Mouse (Mus musculus) Patski (cell line): ENCODE results near the gene Shisal2a. TPM values are rescaled to one million over a fixed set of nuclear protein-coding genes. Genes with fewer than 3 reads are reported as not detected.

Experiments used
- ATAC-seq: fragments of 100-300 bp; one replicate; pipeline ENCODE4 v1.8.0; 2021
- CTCF ChIA-PET: fragments of 350-600 bp; sonication (Branson Sonifier 250); formaldehyde crosslinking; loops from one replicate; lab custom pipeline; 2022; ENCODE audit warnings: inconsistent platforms; lab: Charles Lee
- POLR2A ChIA-PET: fragments of 350-600 bp; sonication (Branson Sonifier 250); formaldehyde crosslinking; loops from one replicate; lab custom pipeline; 2022; ENCODE audit warnings: antibody characterized with exemption, inconsistent platforms; lab: Charles Lee
- DNase-seq: peaks from one replicate; pipeline ENCODE4 v3.0.0-alpha.2; 2011; ENCODE audit warnings: low read depth, low spot score
- H3K27me3 ChIP-seq: fragments of 371-371 bp; one replicate; pipeline ENCODE4 v1.5.1; 2021
- CTCF ChIP-seq: fragments of 100-300 bp; IDR thresholded peaks from one replicate; pipeline ENCODE4 v1.5.1; 2021
- in situ Hi-C: fragments of 300-500 bp; cut with MboI; formaldehyde crosslinking; loops from 3 replicates; pipeline ENCODE4 v1.11.1; 2018; ENCODE audit warnings: low pct_unique_long_range_greater_than_20kb, mixed read lengths
- polyA plus RNA-seq: library from polyadenylated mRNA; unstranded; gene quantifications from one replicate; pipeline ENCODE4 v1.2.3, GENCODE M21; 2021

The Shisal2a gene
- polyA plus RNA-seq, 1 experiment from 2014 or later = not detected

DNA sequence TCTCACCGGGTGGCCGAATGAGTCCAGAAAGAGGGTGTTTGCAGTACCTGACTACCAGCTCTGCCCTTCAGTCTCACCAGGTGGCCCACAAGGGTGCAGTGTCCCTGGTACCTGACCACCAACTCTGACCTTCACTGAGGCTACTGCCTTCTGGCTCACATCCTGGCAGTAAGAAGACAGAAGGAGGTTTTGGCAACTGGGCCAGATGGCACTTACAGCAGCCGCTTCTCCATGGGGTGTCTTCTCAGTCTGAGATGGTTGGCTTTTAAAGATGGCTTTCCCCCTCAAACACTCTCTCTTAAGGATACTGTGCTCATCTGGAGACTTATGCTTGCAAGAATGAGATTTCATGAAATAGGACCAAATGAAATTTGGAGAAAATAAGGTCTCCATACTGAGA, 3.7 kb downstream of the Shisal2a start:
- no peak for ATAC-seq
- H3K27me3 ChIP-seq = no peaks in the 10 kb centered on the region
- CTCF ChIA-PET = no interaction called here
- DNase-seq = no peak
- in situ Hi-C loops = no loop called here
- no peak for TF ChIP-seq CTCF
- POLR2A ChIA-PET = interaction anchor here (1.2 kb wide), 1 partner anchor 10 kb away, joined by 5 read pairs; no protein-coding TSS in a partner anchor

DNA sequence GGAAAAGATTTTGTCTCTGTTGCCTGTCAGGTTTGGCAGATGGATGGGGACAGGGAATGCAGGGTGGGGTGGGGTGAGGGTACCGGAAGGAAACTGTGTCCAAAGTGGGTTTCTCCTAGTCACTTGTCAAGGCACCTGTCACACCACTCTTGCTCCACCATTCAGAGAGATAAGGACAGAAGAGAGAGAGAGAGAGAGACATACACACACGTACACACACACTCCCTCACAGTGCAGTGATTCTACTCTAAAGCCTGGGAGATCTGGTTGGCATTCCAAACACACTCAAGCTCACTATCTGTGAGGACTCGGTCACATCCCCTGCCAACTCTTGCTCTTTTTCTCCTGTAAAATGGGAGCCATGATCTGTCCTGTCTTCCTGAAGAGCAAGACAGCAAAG, 11.0 kb downstream of the Shisal2a start:
- POLR2A ChIA-PET = interaction anchor here (0.8 kb wide), 1 partner anchor 15 kb away, joined by 3 read pairs; no protein-coding TSS in a partner anchor
- DNase-seq = no peak
- TF ChIP-seq CTCF = no peak
- ATAC-seq = no peak
- CTCF ChIA-PET = no interaction called here
- no peaks in the 10 kb centered on the region for H3K27me3 ChIP-seq
- in situ Hi-C loops = no loop called here

DNA sequence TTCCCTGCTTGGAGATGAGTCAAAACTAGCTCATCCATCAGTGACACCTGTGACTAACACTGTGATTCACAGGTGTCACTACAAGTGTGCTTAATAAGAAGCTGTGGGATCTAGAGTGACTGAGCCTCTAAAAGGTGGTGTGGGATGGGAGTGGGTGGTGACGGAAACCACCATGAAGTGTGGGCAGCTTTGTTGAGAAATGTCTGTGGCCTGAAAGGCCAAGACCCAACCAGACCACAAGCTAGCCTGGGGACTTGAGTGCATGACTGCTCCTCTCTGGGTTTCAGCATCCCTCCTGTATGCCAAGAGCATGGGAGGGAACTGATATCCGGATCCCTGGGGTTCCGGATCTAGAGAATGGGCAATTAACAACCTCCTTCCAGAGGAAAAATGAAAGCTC, 11.7 kb downstream of the Shisal2a start:
- in situ Hi-C loops = no loop called here
- no peak for DNase-seq
- no peak for ATAC-seq
- no peaks in the 10 kb centered on the region for H3K27me3 ChIP-seq
- ChIA-PET POLR2A (interaction anchor here (0.5 to 0.8 kb wide), 2 partner anchors 14 to 255 kb away, joined by 3 to 6 read pairs; no protein-coding TSS in a partner anchor), CTCF (no interaction called here)
- no peak for TF ChIP-seq CTCF

DNA sequence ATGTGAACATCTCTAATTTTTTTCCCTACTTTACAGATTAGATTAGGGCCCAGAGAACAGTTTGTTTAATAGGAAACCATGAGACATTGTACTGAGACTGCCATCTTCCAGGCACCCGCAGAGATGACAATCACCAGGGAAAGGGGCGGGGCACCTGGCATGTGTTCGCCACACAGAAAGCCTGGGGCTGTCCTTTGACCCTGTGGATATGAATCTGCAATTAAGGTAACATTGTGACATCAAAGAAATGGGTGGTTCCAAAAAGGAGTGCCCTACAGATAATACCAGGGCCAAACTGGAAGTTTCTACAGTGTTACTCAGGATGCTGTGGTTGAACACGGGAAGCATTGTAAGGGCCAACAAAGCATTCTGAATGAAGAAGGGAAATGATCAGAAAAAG, 12.7 kb downstream of the Shisal2a start:
- ATAC-seq (no peak), DNase-seq (no peak)
- CTCF ChIA-PET = no interaction called here
- POLR2A ChIA-PET = no interaction called here
- TF ChIP-seq CTCF = no peak
- no peaks in the 10 kb centered on the region for H3K27me3 ChIP-seq
- in situ Hi-C loops = no loop called here

DNA sequence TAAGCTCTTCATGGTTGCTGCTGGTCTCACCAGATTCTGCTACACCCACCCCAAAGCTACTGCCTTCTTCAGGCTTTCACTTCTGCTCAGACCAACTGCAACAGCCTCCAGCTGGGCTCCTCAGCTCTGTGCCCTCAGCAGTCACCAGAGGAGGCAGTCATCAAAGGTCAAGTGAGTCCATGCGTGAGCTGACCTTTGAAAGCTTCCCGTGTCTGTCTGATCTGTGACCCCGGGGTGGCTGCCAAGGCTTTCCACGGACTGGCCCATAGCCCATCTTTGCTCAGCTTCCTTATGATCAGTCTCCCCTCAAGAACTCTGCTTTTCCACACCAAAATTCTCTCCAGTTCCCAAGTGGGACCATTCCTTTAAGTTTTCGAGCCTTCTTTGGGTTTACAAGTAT, 13.9 kb downstream of the Shisal2a start:
- DNase-seq (no peak), ATAC-seq (no peak)
- no peaks in the 10 kb centered on the region for H3K27me3 ChIP-seq
- ChIA-PET CTCF (interaction anchor here (1.3 kb wide), 1 partner anchor 10 kb away, joined by 3 read pairs; no protein-coding TSS in a partner anchor), POLR2A (interaction anchor here (0.6 to 1.3 kb wide), 3 partner anchors 10 to 1433 kb away, joined by 3 to 5 read pairs (median 4); no protein-coding TSS in a partner anchor)
- in situ Hi-C loops = no loop called here
- no peak for TF ChIP-seq CTCF

DNA sequence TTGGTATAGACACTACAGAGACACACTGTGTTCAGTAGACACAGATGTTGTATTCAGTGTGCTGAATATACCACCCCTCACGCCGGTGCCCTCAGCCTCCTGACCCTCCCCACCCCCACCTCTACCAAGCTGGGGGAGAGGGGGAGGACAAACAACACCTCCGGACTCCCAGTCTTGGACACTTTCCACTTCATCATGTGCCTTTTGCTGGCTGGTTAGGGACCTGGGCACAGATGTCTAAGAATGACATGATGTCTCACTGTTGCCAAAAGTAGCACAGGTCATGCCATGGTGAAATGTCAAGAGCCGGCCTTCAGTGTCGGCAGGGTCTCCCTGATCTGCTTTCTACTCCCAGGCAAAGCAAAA, 19.1 kb downstream of the Shisal2a start:
- DNase-seq (no peak), ATAC-seq (no peak)
- no peak for TF ChIP-seq CTCF
- no peaks in the 10 kb centered on the region for H3K27me3 ChIP-seq
- ChIA-PET POLR2A (no interaction called here), CTCF (no interaction called here)
- in situ Hi-C loops = no loop called here

DNA sequence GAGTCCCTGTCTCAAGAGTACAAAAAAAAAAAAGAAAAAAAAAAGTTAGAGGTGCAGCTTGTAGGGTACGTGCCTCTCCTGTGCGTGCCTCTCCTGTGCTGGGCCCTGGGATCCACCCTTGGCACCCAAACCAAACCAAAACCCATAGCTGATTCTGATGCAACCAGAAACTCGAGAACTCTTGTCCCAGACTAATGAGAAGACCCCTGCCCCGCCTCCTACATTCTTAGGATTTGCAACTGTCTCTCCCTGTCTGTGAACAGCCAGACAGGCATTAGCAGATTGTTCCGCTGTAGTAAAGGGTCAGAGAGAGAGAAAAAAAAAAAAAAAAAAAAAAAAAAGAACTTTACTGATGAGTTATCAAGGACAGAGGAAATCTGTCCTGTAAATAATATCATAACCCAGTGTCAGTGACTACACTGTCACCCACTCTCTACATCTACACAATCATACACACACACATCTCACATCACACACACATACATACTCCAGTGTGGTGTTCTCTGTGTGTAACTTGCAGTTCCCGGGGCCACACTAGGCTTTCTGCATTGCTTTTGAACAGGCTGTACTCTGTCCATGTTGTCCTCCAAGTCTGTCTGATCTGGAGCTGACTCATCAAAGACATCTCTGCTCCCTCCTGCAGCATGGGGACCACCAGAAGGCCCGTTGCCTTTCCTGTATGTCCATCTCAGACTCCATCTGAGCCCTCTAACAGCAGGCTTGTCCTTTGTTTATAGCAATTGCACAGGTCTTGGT, 19.6 kb downstream of the Shisal2a start:
- TF ChIP-seq CTCF = no peak
- no peak for DNase-seq
- no peak for ATAC-seq
- no peaks in the 10 kb centered on the region for H3K27me3 ChIP-seq
- POLR2A ChIA-PET = no interaction called here
- CTCF ChIA-PET = interaction anchor here (1.1 kb wide), 1 partner anchor 9 kb away, joined by 3 read pairs; no protein-coding TSS in a partner anchor
- in situ Hi-C loops = no loop called here

DNA sequence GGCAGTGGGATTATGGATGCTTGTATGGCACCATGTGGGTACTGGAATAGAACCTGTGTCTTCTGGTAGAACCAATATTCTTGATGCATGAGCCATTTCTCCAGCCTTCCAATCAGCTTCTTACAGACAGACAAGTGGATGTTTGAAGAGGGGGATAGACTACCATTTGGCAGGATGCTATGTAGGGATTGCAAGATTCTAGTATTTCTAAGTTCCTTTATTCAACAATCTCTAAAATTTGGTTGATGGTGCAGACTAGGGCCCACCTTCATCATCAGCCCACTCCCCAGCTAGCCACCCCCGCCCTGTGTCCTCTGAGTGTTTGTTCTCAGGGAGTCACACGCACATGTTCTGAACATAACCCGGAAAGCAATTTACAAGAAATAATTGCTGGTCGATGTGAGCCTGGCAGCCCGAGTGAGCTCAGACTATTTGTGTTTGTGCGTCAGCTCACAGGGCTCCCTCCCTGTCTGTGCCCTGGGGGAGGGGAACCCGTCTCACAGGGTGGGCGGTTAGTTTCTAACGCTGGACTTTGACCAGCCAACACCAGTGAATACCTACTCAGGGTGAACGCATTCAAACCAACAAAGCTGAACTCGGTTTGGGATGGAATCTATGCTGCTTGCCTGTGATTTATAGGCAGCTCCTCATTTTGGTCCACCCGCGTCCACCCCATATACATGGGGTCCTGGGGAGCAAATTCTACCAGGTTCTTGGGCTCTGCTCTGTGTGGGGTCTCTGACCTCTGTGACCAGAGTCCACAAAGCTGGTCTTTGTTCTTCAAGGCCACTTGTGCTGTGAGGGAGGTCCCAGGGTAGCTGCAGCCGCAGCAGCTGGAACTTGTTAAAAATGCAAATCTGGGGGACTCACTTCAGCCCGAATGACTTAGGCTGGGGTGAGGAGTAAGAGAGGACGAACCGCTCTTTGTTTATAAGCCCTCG, 20.6 kb downstream of the Shisal2a start:
- POLR2A ChIA-PET = interaction anchor here (0.5 to 1.3 kb wide), 2 partner anchors 14 to 122 kb away, joined by 3 to 4 read pairs; no protein-coding TSS in a partner anchor
- CTCF ChIA-PET = interaction anchor here (1.1 kb wide), 2 partner anchors 10 to 456 kb away, joined by 3 read pairs; no protein-coding TSS in a partner anchor
- ATAC-seq (no peak), DNase-seq (no peak)
- H3K27me3 ChIP-seq = no peaks in the 10 kb centered on the region
- no peak for TF ChIP-seq CTCF
- in situ Hi-C loops = no loop called here

DNA sequence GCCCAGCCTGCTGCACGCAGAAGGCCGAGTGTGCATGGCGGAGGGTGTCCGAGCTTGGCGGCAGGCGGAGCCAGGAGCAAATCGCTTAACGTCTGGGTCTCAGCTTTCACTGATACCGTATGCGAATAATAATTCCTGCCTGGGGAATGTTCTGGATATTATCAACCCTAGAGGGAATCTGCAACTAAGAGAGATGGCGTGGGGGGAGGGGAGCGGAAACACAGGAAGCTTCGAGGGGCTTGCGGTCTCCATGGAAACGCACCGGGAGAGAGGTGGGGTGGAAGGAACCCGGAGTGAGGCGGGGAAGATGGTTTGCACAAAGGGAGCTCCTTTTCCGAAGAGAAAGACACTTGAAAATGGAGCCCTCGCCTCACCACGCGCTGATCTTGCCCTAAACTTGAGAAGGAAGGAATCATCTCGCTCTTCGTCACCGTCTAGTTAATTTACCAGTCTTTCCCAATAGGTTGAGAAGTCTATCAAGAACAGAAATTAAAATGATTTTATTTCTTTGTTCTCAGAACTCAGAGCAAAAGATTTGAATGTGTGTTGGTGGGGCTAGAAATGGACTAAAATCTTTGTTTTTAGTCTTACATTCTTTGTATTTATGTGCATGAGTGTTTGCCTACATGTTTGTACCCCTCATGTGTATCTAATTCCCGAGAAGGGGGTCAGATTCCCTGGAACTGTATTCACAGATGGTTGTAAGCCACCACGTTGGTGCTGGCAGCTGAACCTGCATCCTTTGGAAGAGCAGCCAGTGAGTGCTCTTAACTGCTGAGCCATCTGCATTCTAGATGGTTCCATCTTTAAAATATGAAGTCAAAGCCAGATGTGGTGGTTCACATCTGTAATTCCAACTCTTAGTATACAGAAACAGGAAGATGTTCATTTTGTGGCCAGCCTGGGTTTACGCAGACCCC, 22.8 kb downstream of the Shisal2a start:
- DNase-seq (no peak), ATAC-seq (no peak)
- in situ Hi-C loops = no loop called here
- ChIA-PET CTCF (interaction anchor here (1.5 kb wide), 1 partner anchor 8 kb away, joined by 3 read pairs; no protein-coding TSS in a partner anchor), POLR2A (no interaction called here)
- TF ChIP-seq CTCF = no peak
- H3K27me3 ChIP-seq = no peaks in the 10 kb centered on the region

DNA sequence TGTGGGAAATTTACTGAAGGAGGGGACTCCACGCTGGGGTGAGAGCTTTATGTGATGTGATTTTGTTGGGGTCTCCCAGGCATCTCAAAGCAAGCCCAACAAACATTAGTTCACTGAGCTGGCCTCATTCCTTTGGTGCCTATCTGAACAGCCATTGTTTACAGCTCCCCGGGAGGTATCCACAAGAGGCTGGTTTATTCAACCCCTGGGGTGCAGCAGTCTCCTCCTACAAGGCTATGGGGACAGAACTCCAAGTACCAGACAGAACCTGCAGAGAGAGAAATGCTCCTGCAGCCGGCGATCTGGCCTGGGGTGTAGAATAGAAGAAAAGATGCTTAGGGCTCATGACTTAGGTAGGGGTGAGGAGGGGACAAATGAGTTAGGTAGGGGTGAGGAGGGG, 24.7 kb downstream of the Shisal2a start:
- ChIA-PET CTCF (interaction anchor here (0.9 to 1.8 kb wide), 3 partner anchors 19 to 101 kb away, joined by 3 to 6 read pairs (median 3); partner anchors contain the start of gene Tut4), POLR2A (no interaction called here)
- no peak for TF ChIP-seq CTCF
- DNase-seq (no peak), ATAC-seq (no peak)
- H3K27me3 ChIP-seq = no peaks in the 10 kb centered on the region
- in situ Hi-C loops = no loop called here
